In the genomic region with DNA sequence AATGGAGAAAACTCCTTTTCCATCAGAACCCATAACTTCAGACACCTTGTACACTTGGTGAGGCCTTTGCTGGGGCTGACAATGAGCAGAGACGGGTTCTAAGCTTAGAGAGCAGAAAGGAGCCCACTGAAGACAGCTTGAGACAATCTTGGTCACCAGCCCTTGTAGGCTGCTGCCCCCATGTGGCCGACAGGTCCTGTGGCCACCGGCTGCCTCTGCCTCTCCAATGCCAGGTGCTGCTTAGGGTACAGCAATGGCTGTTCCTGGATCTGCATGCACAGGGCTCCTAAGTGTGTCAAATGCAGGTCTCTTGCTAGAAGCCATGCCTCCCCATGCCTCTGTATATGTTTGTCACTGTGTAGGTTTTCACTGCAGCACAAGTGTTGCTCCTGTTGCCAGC, we compare ENCODE assay signal across 9 mouse cellular contexts. TPM values are rescaled to one million over a fixed set of nuclear protein-coding genes. Genes with fewer than 3 reads are reported as not detected.
DNase-seq lines count a peak whose midpoint lies in the region; ATAC-seq and TF ChIP-seq lines count a peak whose summit lies in the region.
"Had no signal": no experiment of that assay in that cellular context is flagged by ENCODE, and none has a peak within 500 bp of the region (broad histone marks: within the 10 kb centered on the region; RNA-seq: fewer than 3 reads in every experiment).

No protein-coding gene starts in this region.

- H3K27ac ChIP-seq in gastrocnemius, adult 2 months: peak overlapping the region; percentile 51

- no peak overlapping the region for H3K4me3 ChIP-seq in gastrocnemius, adult 2 months
- H3K4me3 ChIP-seq: myocyte had no signal

- DNase-seq in WW6 (ENCODE audit: low read depth, low spot score): peak; percentile 42
- DNase-seq in cerebellum, postnatal 36 days: peak; percentile 75 to 77
- DNase-seq in gastrocnemius, adult 2 months: peak; percentile 85
- peak; percentile 93 for DNase-seq in induced T-regulatory cell, adult 2 months (ENCODE audit: low read depth)
- peak; percentile 37 to 58 for DNase-seq in left cerebral cortex, adult 8-10 months (ENCODE audit: low spot score in 2 of 2)
- peak; percentile 77 for DNase-seq in right cerebral cortex, postnatal 25 days
- peak; percentile 59 to 77 for DNase-seq in urinary bladder, postnatal 4 days (ENCODE audit: low spot score in 2 of 2)

- intact Hi-C loops in gastrocnemius, adult 2 months (cut with DNase I): loop anchor here (1.0 to 5.0 kb wide), 4 partner anchors 44 to 190 kb away; no protein-coding TSS in a partner anchor

- ATAC-seq in megakaryocyte-erythroid progenitor cell, adult 5-6 weeks (replicated peaks; ENCODE audit: low FRiP score, low TSS enrichment, poor library complexity, severe bottlenecking): peak; percentile 81

- TF ChIP-seq CTCF in gastrocnemius, adult 2 months (IDR thresholded peaks at IDR 0.05): no peak; the same call in 1 of the 2 replicates

RNA-seq across cellular contexts. Expression of a gene that starts 47.0 kb away (rescaled TPM):
- 10 to 100 TPM in 1 of 2 experiments, 1 to 10 TPM in 1; 9.1 to 38.9 TPM for total RNA-seq in gastrocnemius, adult 2 months (2021)
- 10 to 100 TPM; 10.9 to 16.5 (median 13.2) TPM for total RNA-seq in left cerebral cortex, adult 8-10 months (2022)
- total RNA-seq in megakaryocyte-erythroid progenitor cell, adult 5-6 weeks (2014; fragmentation: Nextera tagmentation): 4.0 and 4.4 TPM in 2 replicates
- total RNA-seq in megakaryocyte-erythroid progenitor cell, adult 5-6 weeks (2017): 2.3 and 5.1 TPM in 2 replicates

RNA-seq across cellular contexts. Expression of a gene that starts 55.4 kb away (rescaled TPM):
- 10 to 100 TPM; 25.5 to 27.5 TPM for total RNA-seq in gastrocnemius, adult 2 months (2021)
- 10 to 100 TPM; 67.1 to 72.9 (median 70.8) TPM for total RNA-seq in left cerebral cortex, adult 8-10 months (2022)
- total RNA-seq in megakaryocyte-erythroid progenitor cell, adult 5-6 weeks (2014; fragmentation: Nextera tagmentation): 83.6 and 114 TPM in 2 replicates
- total RNA-seq in megakaryocyte-erythroid progenitor cell, adult 5-6 weeks (2017): 28.8 and 37.5 TPM in 2 replicates

Comparison
In these comparisons a context has a peak if more than half of its experiments do, and no peak if none do; other contexts are left out.
1. DNase-seq: peak in every context shown above with its lines; median percentile 93 in induced T-regulatory cell, adult 2 months; 85 in gastrocnemius, adult 2 months; 77 in right cerebral cortex, postnatal 25 days; 76 in cerebellum, postnatal 36 days; 68 in urinary bladder, postnatal 4 days; 48 in left cerebral cortex, adult 8-10 months; 42 in WW6.